In the genomic region with DNA sequence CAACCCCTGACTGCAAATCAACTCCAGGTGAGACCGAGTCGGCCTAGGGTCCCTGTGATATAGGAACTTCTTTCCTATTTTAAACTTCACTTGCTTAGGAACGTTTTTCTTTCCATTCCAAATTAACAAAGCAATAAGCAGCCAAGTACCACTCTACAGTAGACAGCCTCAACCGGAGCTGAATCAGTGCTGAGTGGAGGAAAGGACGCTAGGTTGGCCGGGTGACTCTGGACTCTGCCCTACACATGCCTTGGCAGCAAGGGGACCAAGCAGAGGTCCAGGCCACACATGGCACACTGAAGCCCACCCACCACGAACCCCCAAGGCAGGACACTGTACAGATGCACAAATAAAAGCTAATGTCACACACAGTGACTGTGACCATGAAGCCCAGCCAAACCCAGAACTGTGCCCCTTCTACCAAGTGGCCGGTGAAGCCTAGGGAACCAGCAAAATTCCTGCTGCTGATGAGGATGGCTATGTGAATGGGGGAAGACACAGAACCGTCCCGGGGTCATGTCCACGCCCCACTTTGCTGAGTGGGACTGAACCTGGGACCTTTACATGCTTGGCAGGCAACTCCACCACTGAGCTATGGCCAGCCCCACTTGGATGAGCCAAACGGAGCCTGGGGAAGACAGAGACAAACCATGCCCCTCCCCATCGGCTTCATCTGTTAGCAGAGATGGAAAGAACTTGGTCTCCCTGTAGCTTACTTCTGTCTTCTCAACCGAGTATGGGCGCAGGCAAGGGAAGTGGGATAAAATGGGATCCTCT, we compare ENCODE assay signal across 9 mouse cellular contexts. TPM values are rescaled to one million over a fixed set of nuclear protein-coding genes. Genes with fewer than 3 reads are reported as not detected.
DNase-seq lines count a peak whose midpoint lies in the region; ATAC-seq and TF ChIP-seq lines count a peak whose summit lies in the region.
"Had no signal": no experiment of that assay in that cellular context is flagged by ENCODE, and none has a peak within 500 bp of the region (broad histone marks: within the 10 kb centered on the region; RNA-seq: fewer than 3 reads in every experiment).

No protein-coding gene starts in this region.

- H3K27ac ChIP-seq in lung, embryonic 14.5 days (ENCODE audit: low read depth): peak overlapping the region; percentile 88
- peak overlapping the region; percentile 93 for H3K27ac ChIP-seq in heart, embryonic 15.5 days
- peak overlapping the region; percentile 16; the same call in 1 of the 2 replicates for H3K27ac ChIP-seq in liver, embryonic 15.5 days (replicated peaks)

- no peak for TF ChIP-seq CTCF in lung, embryonic 14.5 days (IDR thresholded peaks at IDR 0.05; ENCODE audit: low read depth)

- no peak for ATAC-seq in lung, embryonic 14.5 days (ENCODE audit: insufficient read depth)
- no peak for ATAC-seq in heart, embryonic 15.5 days (replicated peaks; ENCODE audit: insufficient number of reproducible peaks, insufficient read depth, low FRiP score, low read depth)
- no peak for ATAC-seq in liver, embryonic 15.5 days (ENCODE audit: insufficient read depth)

- H3K9ac ChIP-seq in lung, embryonic 14.5 days: no peak overlapping the region
- no peak overlapping the region for H3K9ac ChIP-seq in heart, embryonic 15.5 days
- H3K9ac ChIP-seq in liver, embryonic 15.5 days: no peak overlapping the region

- DNase-seq in heart, adult 11 months: peak; percentile 90
- no peak for DNase-seq in heart, postnatal 4 days
- DNase-seq in lung, embryonic 14.5 days: no peak
- no peak for DNase-seq in lung, adult 18-20 months
- no peak for DNase-seq in adrenal gland, postnatal 25 days
- no peak for DNase-seq in MN1 (ENCODE audit: low spot score)
- DNase-seq: layer of hippocampus, postnatal 36 days had no signal

- peak overlapping the region; percentile 55 for H3K4me2 ChIP-seq in lung, embryonic 14.5 days
- H3K4me2 ChIP-seq in heart, embryonic 15.5 days: peak overlapping the region; percentile 54
- no peak overlapping the region for H3K4me2 ChIP-seq in liver, embryonic 15.5 days

- H3K4me3 ChIP-seq in lung, embryonic 14.5 days (ENCODE audit: low read depth, low read length): no peak overlapping the region
- H3K4me3 ChIP-seq in heart, embryonic 15.5 days: no peak overlapping the region
- H3K4me3 ChIP-seq in liver, embryonic 15.5 days (replicated peaks): no peak overlapping the region

- H3K27me3 ChIP-seq in lung, embryonic 14.5 days (ENCODE audit: insufficient read depth, low read length): no peaks in the 10 kb centered on the region
- H3K27me3 ChIP-seq in heart, embryonic 15.5 days: no peaks in the 10 kb centered on the region
- H3K27me3 ChIP-seq in liver, embryonic 15.5 days: no peaks in the 10 kb centered on the region

- H3K4me1 ChIP-seq in lung, embryonic 14.5 days (ENCODE audit: insufficient read depth): peaks cover 62% of the 10 kb centered on the region
- peaks cover 95% of the 10 kb centered on the region for H3K4me1 ChIP-seq in heart, embryonic 15.5 days (replicated peaks)
- peaks cover 87% of the 10 kb centered on the region for H3K4me1 ChIP-seq in liver, embryonic 15.5 days (replicated peaks)

- H3K9me3 ChIP-seq in lung, embryonic 14.5 days (ENCODE audit: low read depth, low read length): no peaks in the 10 kb centered on the region
- no peaks in the 10 kb centered on the region for H3K9me3 ChIP-seq in heart, embryonic 15.5 days (replicated peaks)
- H3K9me3 ChIP-seq in liver, embryonic 15.5 days (replicated peaks): no peaks in the 10 kb centered on the region

- no peaks in the 10 kb centered on the region for H3K36me3 ChIP-seq in lung, embryonic 14.5 days (ENCODE audit: insufficient read depth)
- no peaks in the 10 kb centered on the region for H3K36me3 ChIP-seq in heart, embryonic 15.5 days
- no peaks in the 10 kb centered on the region for H3K36me3 ChIP-seq in liver, embryonic 15.5 days (replicated peaks)

- 55% methylated on average over 15 of the region's 15 CpGs for WGBS in lung, embryonic 14.5 days
- WGBS in heart, embryonic 15.5 days: 51% methylated on average over 15 of the region's 15 CpGs
- 55% methylated on average over 15 of the region's 15 CpGs for WGBS in liver, embryonic 15.5 days (ENCODE audit: insufficient replicate concordance)

RNA-seq across cellular contexts. Expression of a gene that starts 45.2 kb away (rescaled TPM):
- total RNA-seq in heart, postnatal 4 days (2021): 10 to 100 TPM; 82.2 to 85.0 TPM
- 19.8 and 21.0 TPM in 2 replicates for polyA plus RNA-seq in lung, embryonic 14.5 days (2014; fragmentation: Nextera tagmentation; extraction: Ambion mirVana)
- 20.9 and 22.2 TPM in 2 replicates for polyA plus RNA-seq in heart, embryonic 15.5 days (2015; fragmentation: Nextera tagmentation; extraction: Ambion mirVana)
- 11.3 and 11.9 TPM in 2 replicates for polyA plus RNA-seq in liver, embryonic 15.5 days (2015; fragmentation: Nextera tagmentation; extraction: Ambion mirVana)
- 33.3 and 36.8 TPM in 2 replicates for total RNA-seq in adrenal gland, postnatal 25 days (2021)

Comparison
In these comparisons a context has a peak if more than half of its experiments do, and no peak if none do; other contexts are left out.
1. H3K27ac ChIP-seq: peak in every context shown above with its lines; median percentile 93 in heart, embryonic 15.5 days; 88 in lung, embryonic 14.5 days; 16 in liver, embryonic 15.5 days.